Mouse (Mus musculus) ES-E14 (cell line): ENCODE results near the gene Fam120b. TPM values are rescaled to one million over a fixed set of nuclear protein-coding genes. Genes with fewer than 3 reads are reported as not detected.

Source experiments
- DNase-seq: peaks from one replicate; pipeline ENCODE4 v3.0.0-alpha.2; 2013; ENCODE audit warnings: low read depth, low spot score
- H3K27ac ChIP-seq: 2 replicates; pipeline ENCODE4 v1.5.1; 2012; ENCODE audit warnings: low read depth, mild to moderate bottlenecking, low read length, moderate library complexity, mixed read lengths; ENCODE audit not compliant: poor library complexity, insufficient read depth, severe bottlenecking
- H3K36me3 ChIP-seq: 2 replicates; pipeline ENCODE4 v1.6.1; 2012; ENCODE audit warnings: mild to moderate bottlenecking, low read length, moderate library complexity, mixed read lengths; ENCODE audit not compliant: control insufficient read depth, poor library complexity, insufficient read depth, severe bottlenecking
- H3K4me1 ChIP-seq, 2 experiments: fragments of 150-350 bp in 1 of 2; sonication (generic) in 1 of 2; 2 replicates each; pipeline ENCODE4 v1.6.1; 2012; ENCODE audit warnings: low read length in 2 of 2, mild to moderate bottlenecking in 1 of 2, mixed read lengths in 1 of 2; ENCODE audit not compliant: control insufficient read depth in 2 of 2, insufficient read depth in 2 of 2, poor library complexity in 1 of 2
- H3K4me3 ChIP-seq, 2 experiments: fragments of 150-350 bp in 1 of 2; sonication (generic) in 1 of 2; 2 replicates each; pipeline ENCODE4 v1.5.1; 2012; ENCODE audit warnings: low read length in 2 of 2, low read depth in 1 of 2, mild to moderate bottlenecking in 1 of 2, mixed read lengths in 1 of 2; ENCODE audit not compliant: insufficient read depth in 1 of 2, poor library complexity in 1 of 2, severe bottlenecking in 1 of 2
- H3K9ac ChIP-seq: 2 replicates; pipeline ENCODE4 v1.6.1; 2012; ENCODE audit warnings: low read depth, mild to moderate bottlenecking, low read length, mixed read lengths; ENCODE audit not compliant: poor library complexity, insufficient read depth, severe bottlenecking
- H3K9me3 ChIP-seq: fragments of 150-350 bp; sonication (generic); 2 replicates; pipeline ENCODE4 v1.6.1; 2012; ENCODE audit warnings: low read depth, mild to moderate bottlenecking, low read length; ENCODE audit not compliant: control insufficient read depth, insufficient read depth
- CHD2 ChIP-seq: IDR thresholded peaks from 2 replicates; pipeline ENCODE4 v1.6.1; 2014; ENCODE audit warnings: mild to moderate bottlenecking, low read depth, low read length, inconsistent platforms
- HCFC1 ChIP-seq: IDR thresholded peaks from 2 replicates; pipeline ENCODE4 v1.6.1; 2012; ENCODE audit warnings: low read length, inconsistent platforms, borderline replicate concordance; ENCODE audit not compliant: insufficient read depth
- MAFK ChIP-seq: IDR thresholded peaks from 2 replicates; pipeline ENCODE4 v1.6.1; 2014; ENCODE audit warnings: mild to moderate bottlenecking, low read depth, low read length, inconsistent platforms; ENCODE audit not compliant: insufficient read depth
- ZC3H11A ChIP-seq: IDR thresholded peaks from 2 replicates; pipeline ENCODE4 v1.6.1; 2012; ENCODE audit warnings: low read depth, mild to moderate bottlenecking, inconsistent platforms, low read length, borderline replicate concordance
- ZNF384 ChIP-seq: IDR thresholded peaks from 2 replicates; pipeline ENCODE4 v1.6.1; 2012; ENCODE audit warnings: low read depth, low read length, inconsistent platforms
- in situ Hi-C, 2 experiments: fragments of 600-800 bp; cut with MboI; formaldehyde crosslinking; loops; one replicate each; pipeline ENCODE4 v1.15.1; 2025; ENCODE audit warnings: low sequenced_read_pairs in 2 of 2, inconsistent platforms in 1 of 2; ENCODE audit not compliant: unreplicated experiment in 2 of 2
- total RNA-seq: library from RNA; depleted of rRNA; stranded (reverse); fragments of 300-350 nt; gene quantifications from 2 replicates; pipeline ENCODE4 v1.2.3, GENCODE M21; 2012

Gene Fam120b
- total RNA-seq, 1 experiment = 7.1 TPM

- H3K36me3 ChIP-seq = peaks cover 6% of the 10 kb centered on the region; the same call in 1 of the 2 replicates
- peaks cover 0 to 4% of the 10 kb centered on the region in 2 experiments; a peak in 2 of 4 replicates for H3K4me1 ChIP-seq
- no peak for DNase-seq
- H3K9me3 ChIP-seq = no peaks in the 10 kb centered on the region
- TF ChIP-seq MAFK (no peak), HCFC1 (no peak), CHD2 (no peak), ZC3H11A (no peak), ZNF384 (no peak)
- no peak overlapping the region for H3K27ac ChIP-seq
- H3K4me3 ChIP-seq = peak overlapping the region in 1 of 2 experiments; percentile 9; a peak in 1 of 4 replicates
- in situ Hi-C loops = no loop called here
- no peak overlapping the region for H3K9ac ChIP-seq
Measured at GRCm38 (mm10) chr17:15371967-15372835, 23.8 kb upstream of the Fam120b start.

- Histone ChIP-seq H3K9me3 (no peaks in the 10 kb centered on the region), H3K4me1 (peaks cover 0 to 4% of the 10 kb centered on the region in 2 experiments; a peak in 3 of 4 replicates), H3K36me3 (peaks cover 6% of the 10 kb centered on the region; the same call in 1 of the 2 replicates), H3K9ac (no peak overlapping the region), H3K27ac (no peak overlapping the region), H3K4me3 (peak overlapping the region in 1 of 2 experiments; percentile 9; a peak in 1 of 4 replicates)
- no peak for DNase-seq
- no peak for TF ChIP-seq ZNF384
- no peak for TF ChIP-seq HCFC1
- TF ChIP-seq CHD2 = no peak
- no peak for TF ChIP-seq ZC3H11A
- TF ChIP-seq MAFK = no peak
- in situ Hi-C loops = no loop called here
Measured at GRCm38 (mm10) chr17:15372931-15373652, 22.9 kb upstream of the Fam120b start.

GRCm38 (mm10) chr17:15374321-15375141, 21.5 kb upstream of the Fam120b start:
- Histone ChIP-seq H3K36me3 (peaks cover 6% of the 10 kb centered on the region; the same call in 1 of the 2 replicates), H3K27ac (no peak overlapping the region), H3K9ac (peak overlapping the region; percentile 39; the same call in 1 of the 2 replicates), H3K9me3 (no peaks in the 10 kb centered on the region), H3K4me1 (peaks cover 2 to 6% of the 10 kb centered on the region in 2 experiments; a peak in 3 of 4 replicates), H3K4me3 (peak overlapping the region; percentile 69 to 83)
- no peak for TF ChIP-seq ZNF384
- TF ChIP-seq HCFC1 = no peak
- TF ChIP-seq MAFK = no peak
- no peak for TF ChIP-seq ZC3H11A
- no peak for TF ChIP-seq CHD2
- in situ Hi-C loops = no loop called here
- no peak for DNase-seq

GRCm38 (mm10) chr17:15375224-15375623, 20.8 kb upstream of the Fam120b start:
- no peak overlapping the region for H3K27ac ChIP-seq
- peaks cover 6 to 9% of the 10 kb centered on the region in 2 experiments; a peak in 3 of 4 replicates for H3K4me1 ChIP-seq
- DNase-seq = no peak
- peak overlapping the region; percentile 64 for H3K9ac ChIP-seq
- in situ Hi-C loops = no loop called here
- TF ChIP-seq CHD2 (no peak), ZNF384 (no peak), HCFC1 (no peak)
- peaks cover 3% of the 10 kb centered on the region; the same call in 1 of the 2 replicates for H3K36me3 ChIP-seq
- no peaks in the 10 kb centered on the region for H3K9me3 ChIP-seq
- H3K4me3 ChIP-seq = peak overlapping the region; percentile 69 to 83
